ENCODE assay signal across 15 mouse cellular contexts in genomic region chr9:60513329-60513788, GRCm38 (mm10). TPM values are rescaled to one million over a fixed set of nuclear protein-coding genes. Genes with fewer than 3 reads are reported as not detected.
DNase-seq lines count a peak whose midpoint lies in the region; ATAC-seq lines count a peak whose summit lies in the region.
"Had no signal": no experiment of that assay in that cellular context is flagged by ENCODE, and none has a peak within 500 bp of the region (broad histone marks: within the 10 kb centered on the region; RNA-seq: fewer than 3 reads in every experiment).

No protein-coding gene starts in this region.

- peaks cover 50% of the 10 kb centered on the region for H3K4me1 ChIP-seq in heart, embryonic 13.5 days
- H3K4me1 ChIP-seq in kidney, embryonic 15.5 days = peaks cover 57% of the 10 kb centered on the region

- DNase-seq in heart, postnatal 10 days = no peak
- DNase-seq in kidney, adult 18-20 months = no peak
- DNase-seq in embryo, embryonic 10 days (ENCODE audit: low spot score) = peak; percentile 76
- peak; percentile 57 for DNase-seq in embryo, embryonic 9.5 days (ENCODE audit: extremely low spot score)
- no peak for DNase-seq in thymus, postnatal 36 days
- DNase-seq: cerebellum, postnatal 14 days; kidney, adult 2 months; right cerebral cortex, postnatal 4 days had no signal

- H3K27me3 ChIP-seq in heart, embryonic 13.5 days (replicated peaks) = no peaks in the 10 kb centered on the region
- H3K27me3 ChIP-seq in kidney, embryonic 15.5 days = no peaks in the 10 kb centered on the region

- peak overlapping the region; percentile 75 for H3K27ac ChIP-seq in heart, embryonic 13.5 days (replicated peaks)
- peak overlapping the region; percentile 45; the same call in 1 of the 2 replicates for H3K27ac ChIP-seq in kidney, embryonic 15.5 days
- H3K27ac ChIP-seq: left cerebral cortex, adult 2 months; liver, embryonic 14.5 days; neural tube, embryonic 12.5 days had no signal

- H3K4me3 ChIP-seq in heart, embryonic 13.5 days = no peak overlapping the region
- no peak overlapping the region for H3K4me3 ChIP-seq in kidney, embryonic 15.5 days (replicated peaks)
- H3K4me3 ChIP-seq: left cerebral cortex, adult 2 months; neural tube, embryonic 12.5 days had no signal

- ATAC-seq in heart, embryonic 13.5 days (ENCODE audit: extremely low read depth, insufficient number of reproducible peaks, low FRiP score, low TSS enrichment) = peak; percentile 47; the same call in 1 of the 2 replicates
- peak; percentile 49; the same call in 1 of the 2 replicates for ATAC-seq in kidney, embryonic 15.5 days (replicated peaks; ENCODE audit: low FRiP score)
- ATAC-seq: forebrain, embryonic 16.5 days; lung, postnatal 0 days had no signal

- H3K9ac ChIP-seq in heart, embryonic 13.5 days = 0 out of 2 replicates have a peak overlapping the region, but pooled peaks have one; percentile 37
- H3K9ac ChIP-seq in kidney, embryonic 15.5 days = no peak overlapping the region
- H3K9ac ChIP-seq: liver, embryonic 14.5 days; neural tube, embryonic 12.5 days had no signal

- no peaks in the 10 kb centered on the region for H3K36me3 ChIP-seq in heart, embryonic 13.5 days
- peaks cover 10% of the 10 kb centered on the region for H3K36me3 ChIP-seq in kidney, embryonic 15.5 days
- H3K36me3 ChIP-seq: neural tube, embryonic 12.5 days had no signal

- intact Hi-C loops in heart, postnatal 10 days (cut with DNase I) = no loop called here

- 22% methylated on average over 11 of the region's 11 CpGs for WGBS in heart, embryonic 13.5 days
- 18% methylated on average over 11 of the region's 11 CpGs for WGBS in kidney, embryonic 15.5 days

- H3K4me2 ChIP-seq in heart, embryonic 13.5 days = peak overlapping the region; percentile 37
- H3K4me2 ChIP-seq in kidney, embryonic 15.5 days = 0 out of 2 replicates have a peak overlapping the region, but pooled peaks have one; percentile 4
- H3K4me2 ChIP-seq: neural tube, embryonic 12.5 days had no signal

- H3K9me3 ChIP-seq in heart, embryonic 13.5 days = no peaks in the 10 kb centered on the region
- no peaks in the 10 kb centered on the region for H3K9me3 ChIP-seq in kidney, embryonic 15.5 days (replicated peaks)
- H3K9me3 ChIP-seq: neural tube, embryonic 12.5 days had no signal

RNA-seq across cellular contexts. Expression of gene Thsd4, which starts 8.5 kb away (rescaled TPM):
- 8.3 and 10.0 TPM in 2 replicates for polyA plus RNA-seq in heart, embryonic 13.5 days (2015; fragmentation: Nextera tagmentation; extraction: Ambion mirVana)
- total RNA-seq in heart, postnatal 10 days (2021) = 10 to 100 TPM; 17.0 to 17.5 TPM
- polyA plus RNA-seq in kidney, embryonic 15.5 days (2015; fragmentation: Nextera tagmentation; extraction: Ambion mirVana) = 29.7 and 31.0 TPM in 2 replicates

Comparison
In these comparisons a context has a peak if more than half of its experiments do, and no peak if none do; other contexts are left out.
1. DNase-seq: peak in embryo, embryonic 10 days (single experiment) and embryo, embryonic 9.5 days (single experiment); none in heart, postnatal 10 days (0 of 2), kidney, adult 18-20 months (single experiment) and thymus, postnatal 36 days (0 of 2).